ENCODE assay signal across 16 mouse cellular contexts in the genomic region with DNA sequence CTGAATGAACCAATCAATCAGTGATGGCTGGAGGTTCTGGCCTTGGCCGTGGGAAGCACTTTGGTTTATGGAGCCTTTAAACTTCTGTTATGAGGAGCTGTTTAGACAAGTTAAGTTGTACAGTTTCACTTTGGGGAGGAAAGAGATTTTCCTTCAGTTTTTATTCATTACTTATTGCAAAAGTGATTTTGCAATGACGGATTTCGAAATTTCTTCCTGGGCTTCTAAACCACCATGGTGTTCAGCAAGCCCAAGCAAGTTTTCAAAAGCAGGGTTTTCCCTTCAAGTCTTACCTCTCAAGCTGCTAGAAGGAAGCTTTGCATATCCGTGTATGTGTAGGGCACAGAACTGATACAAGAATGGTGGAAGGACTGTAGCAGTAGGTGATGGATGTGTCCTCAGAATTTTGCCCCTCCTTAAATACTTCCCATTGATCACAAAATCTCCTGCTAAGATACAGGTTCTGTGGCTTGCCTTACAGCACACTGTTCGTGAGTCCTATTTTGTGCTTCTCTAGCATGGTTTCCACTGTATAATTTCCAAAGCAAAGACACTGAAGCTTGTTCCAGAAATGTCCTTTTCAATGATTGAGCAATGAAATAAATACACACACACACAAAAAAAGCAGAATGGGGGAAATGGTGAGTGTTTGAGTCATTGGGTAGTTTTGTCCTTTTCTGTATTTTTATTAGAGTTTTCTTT.
DNase-seq lines count a peak whose midpoint lies in the region; ATAC-seq and TF ChIP-seq lines count a peak whose summit lies in the region.
"Had no signal": no experiment of that assay in that cellular context is flagged by ENCODE, and none has a peak within 500 bp of the region (broad histone marks: within the 10 kb centered on the region; RNA-seq: fewer than 3 reads in every experiment).

No protein-coding gene starts in this region.

- DNase-seq in hindbrain, embryonic 11.5 days (ENCODE audit: low spot score) = peak; percentile 10
- DNase-seq in urinary bladder, adult 18-20 months (ENCODE audit: low spot score in 2 of 2) = peak; percentile 9 to 20
- no peak for DNase-seq in urinary bladder, postnatal 10 days (ENCODE audit: low spot score)
- no peak for DNase-seq in gastrocnemius, adult 18-20 months (ENCODE audit: low spot score)
- DNase-seq in cerebellum, adult 2 months = no peak
- DNase-seq: adrenal gland, postnatal 14 days; cerebellum, adult 18-20 months; heart, postnatal 4 days; liver, embryonic 13.5 days; thymus, postnatal 4 days had no signal

- no peak overlapping the region for H3K27ac ChIP-seq in hindbrain, embryonic 11.5 days (ENCODE audit: low read depth, low read length)
- H3K27ac ChIP-seq in hindbrain, embryonic 13.5 days = no peak overlapping the region
- H3K27ac ChIP-seq in forebrain, embryonic 15.5 days (replicated peaks) = peak overlapping the region; percentile 36
- 0 out of 2 replicates have a peak overlapping the region, but pooled peaks have one; percentile 20 for H3K27ac ChIP-seq in midbrain, embryonic 15.5 days
- no peak overlapping the region for H3K27ac ChIP-seq in cerebellum, adult 2 months (ENCODE audit: insufficient read depth, low read length)
- H3K27ac ChIP-seq: heart, embryonic 10.5 days; kidney, embryonic 15.5 days; liver, embryonic 13.5 days had no signal

- no peaks in the 10 kb centered on the region for H3K9me3 ChIP-seq in hindbrain, embryonic 11.5 days (ENCODE audit: control insufficient read depth, low read length)
- H3K9me3 ChIP-seq in hindbrain, embryonic 13.5 days = no peaks in the 10 kb centered on the region
- no peaks in the 10 kb centered on the region for H3K9me3 ChIP-seq in forebrain, embryonic 15.5 days
- no peaks in the 10 kb centered on the region for H3K9me3 ChIP-seq in midbrain, embryonic 15.5 days
- H3K9me3 ChIP-seq: heart, embryonic 10.5 days; kidney, embryonic 15.5 days; liver, embryonic 13.5 days had no signal

- no peak overlapping the region for H3K4me3 ChIP-seq in hindbrain, embryonic 11.5 days (ENCODE audit: low read depth, low read length)
- H3K4me3 ChIP-seq in hindbrain, embryonic 13.5 days = no peak overlapping the region
- no peak overlapping the region for H3K4me3 ChIP-seq in forebrain, embryonic 15.5 days
- no peak overlapping the region for H3K4me3 ChIP-seq in midbrain, embryonic 15.5 days
- H3K4me3 ChIP-seq in cerebellum, adult 2 months (replicated peaks; ENCODE audit: insufficient read depth, low read depth, low read length) = no peak overlapping the region
- H3K4me3 ChIP-seq: heart, embryonic 10.5 days; kidney, embryonic 15.5 days; liver, embryonic 13.5 days had no signal

- H3K9ac ChIP-seq in hindbrain, embryonic 11.5 days (ENCODE audit: low read depth, low read length) = no peak overlapping the region
- H3K9ac ChIP-seq in hindbrain, embryonic 13.5 days = no peak overlapping the region
- H3K9ac ChIP-seq in forebrain, embryonic 15.5 days (replicated peaks) = no peak overlapping the region
- no peak overlapping the region for H3K9ac ChIP-seq in midbrain, embryonic 15.5 days
- H3K9ac ChIP-seq: kidney, embryonic 15.5 days; liver, embryonic 13.5 days had no signal

- peak; percentile 31; the same call in 1 of the 2 replicates for ATAC-seq in hindbrain, embryonic 11.5 days (ENCODE audit: low FRiP score)
- ATAC-seq in hindbrain, embryonic 13.5 days (ENCODE audit: low FRiP score) = no peak
- ATAC-seq in forebrain, embryonic 15.5 days (replicated peaks) = peak; percentile 66
- ATAC-seq in midbrain, embryonic 15.5 days (replicated peaks) = peak; percentile 50
- ATAC-seq: Patski had no signal

- TF ChIP-seq POLR2A in cerebellum, adult 2 months (IDR thresholded peaks at IDR 0.05; ENCODE audit: borderline replicate concordance, insufficient read depth, low read length) = no peak

- H3K4me2 ChIP-seq in hindbrain, embryonic 11.5 days (replicated peaks; ENCODE audit: low read depth, low read length) = no peak overlapping the region
- no peak overlapping the region; the same call in 1 of the 2 replicates for H3K4me2 ChIP-seq in hindbrain, embryonic 13.5 days
- H3K4me2 ChIP-seq in forebrain, embryonic 15.5 days (replicated peaks) = no peak overlapping the region
- no peak overlapping the region; the same call in 1 of the 2 replicates for H3K4me2 ChIP-seq in midbrain, embryonic 15.5 days
- H3K4me2 ChIP-seq: kidney, embryonic 15.5 days; liver, embryonic 13.5 days had no signal

- no peak for TF ChIP-seq CTCF in cerebellum, adult 2 months (IDR thresholded peaks at IDR 0.05; ENCODE audit: borderline replicate concordance, insufficient read depth, low read depth, low read length)

- no peaks in the 10 kb centered on the region for H3K36me3 ChIP-seq in hindbrain, embryonic 11.5 days (ENCODE audit: control insufficient read depth, insufficient read depth, low read length)
- H3K36me3 ChIP-seq in hindbrain, embryonic 13.5 days = no peaks in the 10 kb centered on the region
- H3K36me3 ChIP-seq in forebrain, embryonic 15.5 days = no peaks in the 10 kb centered on the region
- H3K36me3 ChIP-seq in midbrain, embryonic 15.5 days (replicated peaks) = no peaks in the 10 kb centered on the region
- H3K36me3 ChIP-seq: heart, embryonic 10.5 days; kidney, embryonic 15.5 days; liver, embryonic 13.5 days had no signal

- 67% methylated on average over 5 of the region's 5 CpGs for WGBS in hindbrain, embryonic 11.5 days
- WGBS in hindbrain, embryonic 13.5 days = 66% methylated on average over 5 of the region's 5 CpGs
- WGBS in forebrain, embryonic 15.5 days = 61% methylated on average over 5 of the region's 5 CpGs
- WGBS in midbrain, embryonic 15.5 days = 62% methylated on average over 5 of the region's 5 CpGs
- 67% methylated on average over 5 of the region's 5 CpGs for WGBS in cerebellum, adult 2 months

- no peaks in the 10 kb centered on the region; the same call in 1 of the 2 replicates for H3K4me1 ChIP-seq in hindbrain, embryonic 11.5 days (replicated peaks; ENCODE audit: control insufficient read depth, insufficient read depth, low read length)
- peaks cover 6% of the 10 kb centered on the region; the same call in 1 of the 2 replicates for H3K4me1 ChIP-seq in hindbrain, embryonic 13.5 days (replicated peaks)
- 0 out of 2 replicates have a peak, but pooled peaks cover 9% of the 10 kb centered on the region for H3K4me1 ChIP-seq in forebrain, embryonic 15.5 days
- peaks cover 12% of the 10 kb centered on the region for H3K4me1 ChIP-seq in midbrain, embryonic 15.5 days
- H3K4me1 ChIP-seq in cerebellum, adult 2 months (ENCODE audit: control insufficient read depth, insufficient read depth, low read length) = no peaks in the 10 kb centered on the region
- H3K4me1 ChIP-seq: heart, embryonic 10.5 days; kidney, embryonic 15.5 days; liver, embryonic 13.5 days had no signal

- no peaks in the 10 kb centered on the region for H3K27me3 ChIP-seq in hindbrain, embryonic 11.5 days (ENCODE audit: control insufficient read depth, insufficient read depth, low read length)
- H3K27me3 ChIP-seq in hindbrain, embryonic 13.5 days = no peaks in the 10 kb centered on the region
- H3K27me3 ChIP-seq in forebrain, embryonic 15.5 days = no peaks in the 10 kb centered on the region
- no peaks in the 10 kb centered on the region for H3K27me3 ChIP-seq in midbrain, embryonic 15.5 days (replicated peaks)
- no peaks in the 10 kb centered on the region for H3K27me3 ChIP-seq in cerebellum, adult 2 months (ENCODE audit: control insufficient read depth, insufficient read depth, low read length)
- H3K27me3 ChIP-seq: kidney, embryonic 15.5 days; liver, embryonic 13.5 days had no signal

Comparison
In these comparisons a context has a peak if more than half of its experiments do, and no peak if none do; other contexts are left out.
1. DNase-seq: peak in hindbrain, embryonic 11.5 days (single experiment) and urinary bladder, adult 18-20 months (2 of 2); none in urinary bladder, postnatal 10 days (single experiment), gastrocnemius, adult 18-20 months (single experiment) and cerebellum, adult 2 months (0 of 2).
2. H3K27ac ChIP-seq: peak in forebrain, embryonic 15.5 days (single experiment) and midbrain, embryonic 15.5 days (single experiment); none in hindbrain, embryonic 11.5 days (single experiment), hindbrain, embryonic 13.5 days (single experiment) and cerebellum, adult 2 months (single experiment).